Mouse (Mus musculus) lung, postnatal 0 days (tissue): ENCODE data around the gene Acox2. TPM values are rescaled to one million over a fixed set of nuclear protein-coding genes. Genes with fewer than 3 reads are reported as not detected.
A peak's percentile ranks its signal among the peaks of the same experiment; 100 is the strongest.

Experiments
- ATAC-seq: fragments of 200-750 bp; cut with Nextera tagmentation; 2 replicates; pipeline ENCODE4 v1.8.0; 2017; ENCODE audit warnings: moderate library complexity
- DNase-seq: peaks from one replicate; pipeline ENCODE4 v3.0.0-alpha.2; 2016; ENCODE audit warnings: low spot score
- H3K27ac ChIP-seq: fragments of 300-500 bp; sonication (generic); 2 replicates; pipeline ENCODE4 v1.5.1; 2014; ENCODE audit warnings: antibody characterized with exemption, mild to moderate bottlenecking, low read length, mixed read lengths
- H3K27me3 ChIP-seq: fragments of 300-500 bp; sonication (generic); replicated peaks from 2 replicates; pipeline ENCODE4 v1.6.1; 2014; ENCODE audit warnings: low read length, mixed read lengths; ENCODE audit not compliant: insufficient read depth
- H3K36me3 ChIP-seq: fragments of 300-500 bp; sonication (generic); 2 replicates; pipeline ENCODE4 v1.6.1; 2014; ENCODE audit warnings: low read length, mixed read lengths; ENCODE audit not compliant: insufficient read depth
- H3K4me1 ChIP-seq: fragments of 300-500 bp; sonication (generic); 2 replicates; pipeline ENCODE4 v1.6.1; 2014; ENCODE audit warnings: antibody characterized with exemption, low read depth, low read length, mixed read lengths; ENCODE audit not compliant: insufficient read depth
- H3K4me2 ChIP-seq: fragments of 300-500 bp; sonication (generic); replicated peaks from 2 replicates; pipeline ENCODE4 v1.6.1; 2014; ENCODE audit warnings: low read depth, mild to moderate bottlenecking, low read length, moderate library complexity, mixed read lengths
- H3K4me3 ChIP-seq: fragments of 300-500 bp; sonication (generic); 2 replicates; pipeline ENCODE4 v1.5.1; 2014; ENCODE audit warnings: low read depth, low read length
- H3K9ac ChIP-seq: fragments of 300-500 bp; sonication (generic); replicated peaks from 2 replicates; pipeline ENCODE4 v1.6.1; 2014; ENCODE audit warnings: low read depth, mild to moderate bottlenecking
- H3K9me3 ChIP-seq: fragments of 300-500 bp; sonication (generic); 2 replicates; pipeline ENCODE4 v1.6.1; 2016; ENCODE audit warnings: low read length, mixed read lengths
- CTCF ChIP-seq: IDR thresholded peaks from 2 replicates; pipeline ENCODE4 v1.5.1; 2016; ENCODE audit warnings: antibody characterized with exemption, mild to moderate bottlenecking
- EP300 ChIP-seq: IDR thresholded peaks from 2 replicates; pipeline ENCODE4 v1.6.1; 2016; ENCODE audit warnings: antibody characterized with exemption, mild to moderate bottlenecking, control low read depth
- WGBS: fragments of 180-500 bp; shearing (Covaris S2); extraction: QIAGEN DNeasy Blood & Tissue Kit; methylation state at CpG from one replicate; pipeline ENCODE4 v1.1.7; 2014; 5-methylcytosine and 5-hydroxymethylcytosine counted together
- polyA plus RNA-seq: library from polyadenylated mRNA; unstranded; fragments of >200 nt; fragmentation: Nextera tagmentation; extraction: Ambion mirVana; gene quantifications from 2 replicates; pipeline ENCODE4 v1.2.1, GENCODE M21; 2015

Acox2 gene
- polyA plus RNA-seq, 1 experiment from 2014 or later: 6.3 TPM

- no peak for ATAC-seq
- peaks cover 11% of the 10 kb centered on the region; the same call in 1 of the 2 replicates for H3K4me1 ChIP-seq
- no peaks in the 10 kb centered on the region for H3K27me3 ChIP-seq
- no peak overlapping the region for H3K9ac ChIP-seq
- 0 out of 2 replicates have a peak, but pooled peaks cover 1% of the 10 kb centered on the region for H3K36me3 ChIP-seq
- TF ChIP-seq CTCF (no peak), EP300 (no peak)
- no peak overlapping the region for H3K27ac ChIP-seq
- no peak overlapping the region for H3K4me3 ChIP-seq
- DNase-seq: no peak
- 52% methylated on average over 10 of the region's 10 CpGs for WGBS
- H3K4me2 ChIP-seq: no peak overlapping the region
- H3K9me3 ChIP-seq: no peaks in the 10 kb centered on the region
Measured at GRCm38 (mm10) chr14:8218730-8219380, 40.3 kb downstream of the Acox2 start.

- Histone ChIP-seq H3K27ac (no peak overlapping the region), H3K4me1 (peaks cover 11% of the 10 kb centered on the region; the same call in 1 of the 2 replicates), H3K4me2 (no peak overlapping the region), H3K9ac (no peak overlapping the region), H3K27me3 (no peaks in the 10 kb centered on the region), H3K4me3 (no peak overlapping the region), H3K9me3 (no peaks in the 10 kb centered on the region), H3K36me3 (no peaks in the 10 kb centered on the region)
- WGBS: 54% methylated on average over 7 of the region's 7 CpGs
- ATAC-seq (no peak), DNase-seq (no peak)
- no peak for TF ChIP-seq EP300
- no peak for TF ChIP-seq CTCF
Measured at GRCm38 (mm10) chr14:8218238-8218637, 40.9 kb downstream of the Acox2 start.

- H3K4me2 ChIP-seq: peak overlapping the region; percentile 83; the same call in 1 of the 2 replicates
- H3K9ac ChIP-seq: no peak overlapping the region
- TF ChIP-seq CTCF (no peak), EP300 (no peak)
- DNase-seq (peak; percentile 60), ATAC-seq (no peak)
- no peaks in the 10 kb centered on the region for H3K36me3 ChIP-seq
- H3K27ac ChIP-seq: no peak overlapping the region
- no peaks in the 10 kb centered on the region for H3K9me3 ChIP-seq
- peaks cover 11% of the 10 kb centered on the region; the same call in 1 of the 2 replicates for H3K4me1 ChIP-seq
- no peak overlapping the region for H3K4me3 ChIP-seq
- WGBS: 53% methylated on average over 5 of the region's 5 CpGs
- H3K27me3 ChIP-seq: no peaks in the 10 kb centered on the region
Measured at GRCm38 (mm10) chr14:8216100-8216499, 43.1 kb downstream of the Acox2 start.

- H3K9ac ChIP-seq: no peak overlapping the region
- H3K27ac ChIP-seq: no peak overlapping the region
- ATAC-seq: no peak
Measured at GRCm38 (mm10) chr14:8215208-8215778, 43.9 kb downstream of the Acox2 start.

GRCm38 (mm10) chr14:8214299-8215207 lies 44.6 kb downstream of the Acox2 start:
- no peaks in the 10 kb centered on the region for H3K9me3 ChIP-seq
- TF ChIP-seq CTCF: no peak
- TF ChIP-seq EP300: no peak
- ATAC-seq: peak; percentile 79

More at GRCm38 (mm10) chr14:8215208-8215778, 43.9 kb downstream of the Acox2 start:
- H3K9me3 ChIP-seq: no peaks in the 10 kb centered on the region
- no peaks in the 10 kb centered on the region for H3K27me3 ChIP-seq
- TF ChIP-seq CTCF: peak; percentile 18; the same call in 1 of the 2 replicates
- TF ChIP-seq EP300: no peak
- no peaks in the 10 kb centered on the region for H3K36me3 ChIP-seq
- H3K4me2 ChIP-seq: peak overlapping the region; percentile 83
- DNase-seq: peak; percentile 24
- H3K4me1 ChIP-seq: peaks cover 11% of the 10 kb centered on the region; the same call in 1 of the 2 replicates
- peak overlapping the region; percentile 81 for H3K4me3 ChIP-seq
- 29% methylated on average over 21 of the region's 21 CpGs for WGBS

GRCm38 (mm10) chr14:8213803-8214224 lies 45.3 kb downstream of the Acox2 start, which contains the start of gene Kctd6:
TSS of gene Kctd6 (plus strand) at chr14:8214140.
- peak; percentile 99 for DNase-seq
- ATAC-seq: peak; percentile 99
- peak within 1 kb of the TSS; percentile 88 for H3K9ac ChIP-seq
- H3K27ac ChIP-seq: peak within 1 kb of the TSS; percentile 95
- no peaks in the 10 kb centered on the region for H3K36me3 ChIP-seq
- peak within 1 kb of the TSS; percentile 81 for H3K4me3 ChIP-seq
- TF ChIP-seq EP300: no peak
- TF ChIP-seq CTCF: peak; percentile 74
- peaks cover 11% of the 10 kb centered on the region; the same call in 1 of the 2 replicates for H3K4me1 ChIP-seq
- H3K27me3 ChIP-seq: no peaks in the 10 kb centered on the region
- peak within 1 kb of the TSS; percentile 83 for H3K4me2 ChIP-seq
- H3K9me3 ChIP-seq: no peaks in the 10 kb centered on the region
- under 1% methylated on average over 31 of the region's 49 CpGs for WGBS

More at GRCm38 (mm10) chr14:8214299-8215207, 44.6 kb downstream of the Acox2 start:
- Histone ChIP-seq H3K4me3 (peak overlapping the region; percentile 81), H3K27me3 (no peaks in the 10 kb centered on the region), H3K9ac (peak overlapping the region; percentile 88), H3K36me3 (no peaks in the 10 kb centered on the region), H3K27ac (peak overlapping the region; percentile 95), H3K4me2 (peak overlapping the region; percentile 83), H3K4me1 (peaks cover 11% of the 10 kb centered on the region; the same call in 1 of the 2 replicates)
- WGBS: 2% methylated on average over 50 of the region's 63 CpGs
- peak; percentile 71 for DNase-seq
